Mouse (Mus musculus): ENCODE data around the gene Atoh7. TPM values are rescaled to one million over a fixed set of nuclear protein-coding genes. Genes with fewer than 3 reads are reported as not detected.

Atoh7 gene
- total RNA-seq, 2 experiments from 2014 or later: 0.41 to 1.1 TPM

DNA sequence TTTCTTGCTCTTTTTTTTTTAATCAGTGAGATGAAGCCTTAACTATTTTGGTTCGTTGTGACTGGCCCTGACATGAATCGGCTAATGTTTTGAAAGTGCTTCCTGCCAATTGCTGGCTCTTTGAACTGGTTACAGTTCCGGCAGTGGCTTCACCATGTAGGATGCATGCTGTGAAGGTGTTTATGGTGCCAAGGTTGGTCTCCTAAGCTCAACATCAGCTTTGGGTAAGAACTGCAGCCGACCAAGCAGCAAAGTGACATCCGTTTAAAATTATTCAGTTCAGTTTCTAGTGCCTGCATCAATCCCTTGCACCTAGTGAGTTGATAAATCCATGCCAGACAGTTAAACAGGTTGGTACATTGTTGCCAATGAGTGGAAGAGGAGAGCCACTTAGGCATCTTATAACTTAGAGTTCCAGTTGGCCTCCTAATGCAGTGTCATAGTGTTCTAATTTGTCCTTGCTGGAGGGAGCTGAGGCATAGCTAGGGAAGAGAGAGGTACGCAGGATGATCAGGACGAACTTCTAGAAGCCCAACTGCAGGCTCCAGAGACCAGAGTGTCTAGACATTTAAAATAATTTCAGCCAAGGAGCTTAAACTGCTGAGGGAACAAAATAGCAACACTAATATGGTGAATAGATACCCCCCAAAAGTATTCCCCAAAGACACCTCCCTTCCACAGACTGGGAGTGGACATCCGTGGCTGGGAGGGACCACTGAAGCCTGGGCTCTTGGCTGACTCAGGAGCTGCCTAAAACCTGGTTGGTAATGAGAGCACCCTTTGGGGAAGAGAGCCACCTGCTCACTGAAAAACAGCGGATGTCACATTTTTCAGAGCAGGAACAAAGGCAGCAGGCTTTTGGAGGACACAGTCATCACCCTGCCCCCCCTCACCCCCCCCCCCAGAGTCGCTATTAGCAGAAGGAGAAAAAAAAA, 6.6 kb upstream of the Atoh7 start:
- intact Hi-C loops (cut with DNase I; ENCODE audit: low total_unique reads): no loop called here
- no peak for DNase-seq

DNA sequence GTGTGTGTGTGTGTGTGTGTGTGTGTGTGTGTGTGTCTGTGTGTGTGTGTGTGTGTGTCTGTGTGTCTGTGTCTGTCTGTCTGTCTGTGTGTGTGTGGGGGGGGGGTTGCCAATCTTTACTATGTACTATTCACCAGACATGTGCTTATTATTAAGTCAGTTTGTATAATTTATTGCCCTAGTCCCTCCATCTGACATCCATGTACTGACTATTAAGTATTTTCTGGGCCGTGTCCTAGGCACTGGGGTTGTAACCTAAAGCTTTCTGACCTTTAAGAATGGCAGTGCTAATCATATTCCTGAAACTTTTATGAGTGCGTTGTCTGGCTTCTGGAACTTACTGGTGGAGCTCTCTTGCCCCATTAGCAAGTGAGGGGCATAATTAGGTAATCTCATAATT, 2.7 kb upstream of the Atoh7 start:
- no peak for DNase-seq
- intact Hi-C loops (cut with DNase I; ENCODE audit: low total_unique reads): no loop called here

- intact Hi-C loops (cut with DNase I; ENCODE audit: low total_unique reads): no loop called here
- no peak for DNase-seq
Observed at GRCm38 (mm10) chr10:63098191-63098590, 1.3 kb upstream of the Atoh7 start.

GRCm38 (mm10) chr10:63099941-63100562, 601 bp downstream of the Atoh7 start:
- peak; percentile 50 for DNase-seq
- intact Hi-C loops (cut with DNase I; ENCODE audit: low total_unique reads): no loop called here

DNA sequence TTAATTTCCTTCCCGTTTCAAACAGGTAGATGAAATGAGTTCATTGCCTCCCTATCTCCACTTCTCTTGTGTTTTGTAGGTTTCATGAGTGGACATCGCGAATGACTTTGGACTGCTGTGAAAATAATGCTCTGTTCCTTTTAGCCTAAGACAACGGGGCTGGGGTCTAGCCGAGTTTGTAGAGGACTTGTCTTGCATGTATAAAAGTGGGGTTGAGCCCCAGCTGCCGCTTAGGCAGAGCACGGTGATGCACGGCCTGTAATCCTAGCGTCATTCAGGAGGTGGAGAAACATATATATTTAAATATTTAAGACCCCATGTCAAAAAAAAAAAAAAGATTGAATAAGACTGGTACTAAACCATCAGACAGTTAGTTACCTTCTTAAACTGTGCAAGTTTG, 1.2 kb downstream of the Atoh7 start:
- intact Hi-C loops (cut with DNase I; ENCODE audit: low total_unique reads): no loop called here
- DNase-seq: no peak

- no peak for DNase-seq
- intact Hi-C loops (cut with DNase I; ENCODE audit: low total_unique reads): no loop called here
Observed at GRCm38 (mm10) chr10:63113027-63113604, 13.7 kb downstream of the Atoh7 start.

DNA sequence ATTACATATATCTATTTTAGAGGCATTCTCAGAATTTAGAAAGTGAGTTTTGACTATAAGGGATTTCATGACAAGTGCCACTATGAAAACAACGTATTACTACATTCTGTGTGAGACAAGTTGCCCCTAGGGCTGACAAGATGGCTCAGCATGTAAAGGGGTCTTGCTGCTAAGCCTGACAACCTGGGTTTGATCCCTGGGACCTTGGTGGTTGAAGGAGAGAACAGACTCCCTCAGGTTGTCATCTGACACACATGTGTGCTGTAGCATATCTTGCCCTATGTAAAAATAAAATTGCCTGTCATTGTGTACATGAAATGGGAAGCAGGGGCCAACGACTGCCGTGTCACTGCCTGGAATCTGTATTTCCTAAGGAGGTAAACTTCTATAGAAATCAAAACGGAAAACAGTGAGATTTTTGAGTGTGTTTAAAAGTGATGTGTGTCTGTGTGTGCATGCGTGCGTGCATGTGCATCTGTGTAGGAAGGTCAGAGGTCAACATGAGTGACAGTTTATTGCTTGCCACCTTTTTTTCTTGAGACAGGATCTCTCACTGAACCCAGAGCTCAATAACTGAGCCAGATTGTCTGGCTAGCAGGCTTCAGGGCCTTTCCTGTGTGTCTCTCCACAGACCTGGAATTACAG, 14.4 kb downstream of the Atoh7 start:
- no peak for DNase-seq
- intact Hi-C loops (cut with DNase I; ENCODE audit: low total_unique reads): no loop called here

- intact Hi-C loops (cut with DNase I; ENCODE audit: low total_unique reads): no loop called here
- DNase-seq: no peak
Observed at GRCm38 (mm10) chr10:63115881-63116280, 16.4 kb downstream of the Atoh7 start.

GRCm38 (mm10) chr10:63116376-63116775, 16.9 kb downstream of the Atoh7 start:
- intact Hi-C loops (cut with DNase I; ENCODE audit: low total_unique reads): no loop called here
- no peak for DNase-seq

DNA sequence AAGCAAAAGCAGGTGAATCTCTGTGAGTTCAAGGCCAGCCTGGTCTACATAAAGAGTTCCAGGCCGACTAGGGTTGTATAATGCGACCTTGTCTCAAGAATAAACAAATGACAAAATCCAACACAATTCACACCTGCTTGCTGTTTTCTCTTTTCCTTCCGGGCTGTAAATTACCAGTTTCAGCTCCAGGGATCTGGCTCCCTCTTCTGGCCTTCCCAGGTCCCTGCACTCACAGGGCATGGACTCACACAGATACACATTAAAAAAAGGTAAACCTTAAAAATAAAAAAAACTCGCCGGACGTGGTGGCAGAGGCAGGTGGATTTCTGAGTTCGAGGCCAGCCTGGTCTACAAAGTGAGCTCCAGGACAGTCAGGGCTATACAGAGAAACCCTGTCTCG, 18.1 kb downstream of the Atoh7 start:
- intact Hi-C loops (cut with DNase I; ENCODE audit: low total_unique reads): no loop called here
- DNase-seq: no peak

- intact Hi-C loops (cut with DNase I; ENCODE audit: low total_unique reads): no loop called here
- DNase-seq: no peak
Observed at GRCm38 (mm10) chr10:63119916-63120315, 20.5 kb downstream of the Atoh7 start.

- intact Hi-C loops (cut with DNase I; ENCODE audit: low total_unique reads): no loop called here
Observed at GRCm38 (mm10) chr10:63121961-63122360, 22.5 kb downstream of the Atoh7 start.

GRCm38 (mm10) chr10:63122516-63122915, 23.1 kb downstream of the Atoh7 start:
- DNase-seq: no peak
- intact Hi-C loops (cut with DNase I; ENCODE audit: low total_unique reads): no loop called here

More at GRCm38 (mm10) chr10:63121961-63122360, 22.5 kb downstream of the Atoh7 start:
- DNase-seq: no peak

GRCm38 (mm10) chr10:63123141-63123540, 23.7 kb downstream of the Atoh7 start:
- no peak for DNase-seq
- intact Hi-C loops (cut with DNase I; ENCODE audit: low total_unique reads): no loop called here

DNA sequence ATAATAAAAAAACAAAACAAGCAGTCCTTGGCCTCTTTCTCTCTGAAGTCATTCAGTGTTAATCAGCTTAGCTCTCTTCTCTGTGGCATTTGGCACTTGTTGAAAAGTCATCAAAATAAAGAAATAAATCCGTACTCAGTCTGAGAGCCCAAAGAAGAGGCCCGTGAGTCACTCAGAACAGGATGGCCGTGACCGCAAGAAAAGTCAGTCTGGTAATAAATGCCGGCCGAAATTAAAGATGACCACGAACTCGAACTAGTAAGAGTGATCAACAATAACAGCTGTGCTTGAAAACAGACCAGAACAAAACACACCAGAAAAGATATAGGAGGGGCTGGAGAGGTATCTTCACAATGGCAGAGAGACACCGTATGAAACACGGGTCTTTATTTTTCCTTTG, 24.6 kb downstream of the Atoh7 start:
- no peak for DNase-seq

GRCm38 (mm10) chr10:63125343-63125742, 25.9 kb downstream of the Atoh7 start:
- DNase-seq: no peak
- intact Hi-C loops (cut with DNase I; ENCODE audit: low total_unique reads): no loop called here

More for the DNA sequence above, 24.6 kb downstream of the Atoh7 start:
- intact Hi-C loops (cut with DNase I; ENCODE audit: low total_unique reads): no loop called here

DNA sequence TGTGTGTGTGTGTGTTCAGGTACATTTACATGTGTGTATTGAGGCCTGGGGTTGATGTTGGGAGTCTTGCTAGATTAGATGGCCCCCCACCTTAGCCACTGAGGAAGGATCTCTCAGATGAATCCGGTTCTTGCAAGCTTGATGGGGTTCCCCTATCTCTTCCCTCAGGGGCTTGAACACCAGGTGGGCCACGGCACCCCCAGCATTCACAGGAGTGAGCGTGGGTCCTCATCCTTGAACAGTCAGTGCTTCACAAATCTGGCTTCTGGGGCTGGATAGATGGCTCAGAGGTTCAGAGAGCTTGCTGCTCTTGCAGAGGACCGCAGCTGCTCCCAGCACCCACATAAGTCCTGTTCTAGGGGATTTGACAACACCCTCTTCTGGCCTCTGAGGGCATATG, 26.7 kb downstream of the Atoh7 start:
- intact Hi-C loops (cut with DNase I; ENCODE audit: low total_unique reads): no loop called here
- no peak for DNase-seq

GRCm38 (mm10) chr10:63127156-63127555, 27.7 kb downstream of the Atoh7 start:
- DNase-seq: no peak
- intact Hi-C loops (cut with DNase I; ENCODE audit: low total_unique reads): no loop called here

DNA sequence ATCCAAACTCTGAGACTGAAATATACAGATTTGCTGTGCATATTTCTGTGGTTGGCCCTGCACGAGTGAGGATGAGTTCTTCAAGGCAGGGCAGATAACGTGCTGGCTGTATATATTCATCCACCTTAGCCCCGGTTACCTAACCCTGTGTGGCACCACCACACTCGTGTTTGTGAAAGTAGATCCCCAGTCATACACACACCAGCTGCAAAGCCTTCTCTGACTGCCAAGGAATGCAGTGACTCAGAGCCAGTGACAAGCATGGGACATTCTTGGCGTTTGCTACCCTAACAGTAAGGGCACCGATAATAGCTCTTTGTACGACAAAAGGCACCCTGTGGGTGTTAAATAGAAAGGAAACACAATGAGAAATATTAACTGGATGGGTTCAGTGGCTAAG, 28.8 kb downstream of the Atoh7 start:
- peak; percentile 44 for DNase-seq
- intact Hi-C loops (cut with DNase I; ENCODE audit: low total_unique reads): no loop called here

DNA sequence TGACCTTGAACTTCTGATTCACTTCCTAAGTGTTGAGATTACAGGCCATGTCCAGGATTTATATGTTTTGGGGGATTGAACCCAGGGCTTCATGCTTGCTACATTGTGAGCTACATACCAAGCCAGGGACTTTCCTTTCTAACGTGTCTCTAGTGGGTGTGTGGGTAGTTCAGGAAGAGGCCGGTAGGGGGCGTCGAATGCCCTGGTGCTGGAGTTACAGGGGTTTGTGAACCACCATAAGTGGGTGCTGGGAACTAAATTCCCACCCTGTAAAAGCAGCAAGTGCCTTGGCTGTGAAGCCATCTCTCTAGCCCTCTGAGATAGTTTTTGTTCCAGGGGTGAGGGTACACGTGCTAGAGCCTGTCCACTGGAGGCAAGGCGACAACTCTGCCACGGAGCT, 31.0 kb downstream of the Atoh7 start:
- DNase-seq: no peak
- intact Hi-C loops (cut with DNase I; ENCODE audit: low total_unique reads): no loop called here
